Mouse (Mus musculus) midbrain, postnatal 0 days (tissue): ENCODE measurements around the gene 4632433K11Rik. TPM values are rescaled to one million over a fixed set of nuclear protein-coding genes. Genes with fewer than 3 reads are reported as not detected.
"Not testable (repeated sequence)": the region's sequence is repeated elsewhere in the genome, so short reads cannot be mapped to it uniquely, and the experiment has no call there.

Experiments
- ATAC-seq: fragments of 200-750 bp; cut with Nextera tagmentation; 2 replicates; pipeline ENCODE4 v1.8.0; 2017; ENCODE audit warnings: moderate number of reproducible peaks, mild to moderate bottlenecking, moderate TSS enrichment, moderate library complexity; ENCODE audit not compliant: low FRiP score
- DNase-seq: peaks from one replicate; pipeline ENCODE4 v3.0.0-alpha.2; 2015; ENCODE audit warnings: low spot score
- H3K27ac ChIP-seq: fragments of 300-500 bp; sonication (generic); 2 replicates; pipeline ENCODE4 v1.5.1; 2014; ENCODE audit warnings: low read depth, mild to moderate bottlenecking, low read length, mixed read lengths
- H3K27me3 ChIP-seq: fragments of 300-500 bp; sonication (generic); 2 replicates; pipeline ENCODE4 v1.6.1; 2014; ENCODE audit warnings: low read length, control low read depth, mixed read lengths; ENCODE audit not compliant: insufficient read depth
- H3K36me3 ChIP-seq: fragments of 300-500 bp; sonication (generic); 2 replicates; pipeline ENCODE4 v1.6.1; 2014; ENCODE audit warnings: low read length, control low read depth, mixed read lengths; ENCODE audit not compliant: insufficient read depth
- H3K4me1 ChIP-seq: fragments of 300-500 bp; sonication (generic); 2 replicates; pipeline ENCODE4 v1.6.1; 2014; ENCODE audit warnings: mild to moderate bottlenecking, control low read depth, antibody characterized with exemption, low read length, mixed read lengths; ENCODE audit not compliant: insufficient read depth
- H3K4me2 ChIP-seq: fragments of 300-500 bp; sonication (generic); 2 replicates; pipeline ENCODE4 v1.6.1; 2014; ENCODE audit warnings: low read depth, mild to moderate bottlenecking, low read length, mixed read lengths; ENCODE audit not compliant: poor library complexity, severe bottlenecking
- H3K4me3 ChIP-seq: fragments of 300-500 bp; sonication (generic); 2 replicates; pipeline ENCODE4 v1.5.1; 2014; ENCODE audit warnings: low read depth, mild to moderate bottlenecking, low read length, moderate library complexity
- H3K9ac ChIP-seq: fragments of 300-500 bp; sonication (generic); replicated peaks from 2 replicates; pipeline ENCODE4 v1.6.1; 2014; ENCODE audit warnings: mild to moderate bottlenecking, low read length, moderate library complexity, mixed read lengths; ENCODE audit not compliant: poor library complexity, severe bottlenecking
- H3K9me3 ChIP-seq: fragments of 300-500 bp; sonication (generic); 2 replicates; pipeline ENCODE4 v1.6.1; 2016; ENCODE audit warnings: low read length, control low read depth
- CTCF ChIP-seq: IDR thresholded peaks from 2 replicates; pipeline ENCODE4 v1.5.1; 2016; ENCODE audit warnings: antibody characterized with exemption, mild to moderate bottlenecking
- WGBS: fragments of 180-500 bp; shearing (Covaris S2); extraction: QIAGEN DNeasy Blood & Tissue Kit; methylation state at CpG from one replicate; pipeline ENCODE4 v1.1.7; 2014; 5-methylcytosine and 5-hydroxymethylcytosine counted together
- polyA plus RNA-seq: library from polyadenylated mRNA; unstranded; fragments of >200 nt; fragmentation: Nextera tagmentation; extraction: Ambion mirVana; gene quantifications from 2 replicates; pipeline ENCODE4 v1.2.1, GENCODE M21; 2015
- total RNA-seq: library from RNA; depleted of rRNA; stranded (reverse); fragments of >200 nt; gene quantifications from 2 replicates; pipeline ENCODE4 v1.2.3, GENCODE M21; 2014

4632433K11Rik gene
- total and polyA plus RNA-seq, 2 experiments from 2014 or later = not detected

- Histone ChIP-seq H3K4me3 (peak within 1 kb of the TSS; percentile 84), H3K27me3 (no peaks in the 10 kb centered on the region), H3K9ac (peak within 1 kb of the TSS; percentile 99), H3K4me2 (peak within 1 kb of the TSS; percentile 91), H3K27ac (peak within 1 kb of the TSS; percentile 88), H3K36me3 (peaks cover 17% of the 10 kb centered on the region), H3K9me3 (no peaks in the 10 kb centered on the region), H3K4me1 (peaks cover 14% of the 10 kb centered on the region)
- peak; percentile 85 for ATAC-seq
- TF ChIP-seq CTCF = no peak
- DNase-seq = peak; percentile 94
- WGBS = 3% methylated on average over 14 of the region's 26 CpGs
These were observed 37.7 kb upstream of the 4632433K11Rik start, which contains the start of gene Zfp579 for GRCm38 (mm10) chr7:4996003-4996895. TSS of gene Zfp579 (minus strand) at chr7:4996158.

- TF ChIP-seq CTCF = no peak
- no peak for DNase-seq
- Histone ChIP-seq H3K27ac (peak overlapping the region; percentile 88), H3K27me3 (no peaks in the 10 kb centered on the region), H3K4me2 (peak overlapping the region; percentile 91), H3K4me3 (peak overlapping the region; percentile 84), H3K4me1 (peaks cover 14% of the 10 kb centered on the region), H3K9ac (peak overlapping the region; percentile 99), H3K9me3 (no peaks in the 10 kb centered on the region), H3K36me3 (peaks cover 12% of the 10 kb centered on the region)
- no peak for ATAC-seq
- WGBS = 61% methylated on average over 6 of the region's 8 CpGs
These were observed 37.0 kb upstream of the 4632433K11Rik start for GRCm38 (mm10) chr7:4996934-4997333.

GRCm38 (mm10) chr7:4999876-5000275 is 34.0 kb upstream of the 4632433K11Rik start:
- Histone ChIP-seq H3K4me1 (peaks cover 5% of the 10 kb centered on the region; the same call in 1 of the 2 replicates), H3K4me3 (no peak overlapping the region), H3K4me2 (no peak overlapping the region), H3K9ac (no peak overlapping the region), H3K36me3 (no peaks in the 10 kb centered on the region), H3K27ac (no peak overlapping the region), H3K9me3 (no peaks in the 10 kb centered on the region), H3K27me3 (no peaks in the 10 kb centered on the region)
- ATAC-seq (no peak), DNase-seq (no peak)
- WGBS = 74% methylated on average over 2 of the region's 2 CpGs
- peak; percentile 48 for TF ChIP-seq CTCF

- not testable (repeated sequence) for DNase-seq, H3K4me1 ChIP-seq, H3K27me3 ChIP-seq, ATAC-seq, H3K4me2 ChIP-seq, H3K9me3 ChIP-seq, H3K27ac ChIP-seq, H3K9ac ChIP-seq, H3K4me3 ChIP-seq
- WGBS = 70% methylated on average over 8 of the region's 8 CpGs
- peaks cover 11% of the 10 kb centered on the region for H3K36me3 ChIP-seq
These were observed 31.0 kb upstream of the 4632433K11Rik start for GRCm38 (mm10) chr7:5002876-5003275.

- peaks cover 55% of the 10 kb centered on the region for H3K36me3 ChIP-seq
- no peak overlapping the region for H3K4me2 ChIP-seq
- no peaks in the 10 kb centered on the region for H3K27me3 ChIP-seq
- no peaks in the 10 kb centered on the region for H3K4me1 ChIP-seq
- no peak overlapping the region for H3K4me3 ChIP-seq
- no peaks in the 10 kb centered on the region for H3K9me3 ChIP-seq
- TF ChIP-seq CTCF = 0 out of 2 replicates have a peak, but pooled peaks have one; percentile 10
- no peak for ATAC-seq
- H3K9ac ChIP-seq = no peak overlapping the region
- DNase-seq = no peak
- 94% methylated on average over 26 of the region's 26 CpGs for WGBS
- H3K27ac ChIP-seq = no peak overlapping the region
These were observed 25.7 kb upstream of the 4632433K11Rik start for GRCm38 (mm10) chr7:5008229-5008628.
